Mouse (Mus musculus) embryonic stem cell, embryonic (primary cell): ENCODE results near the gene Adgrg3.

Experiments used
- CTCF ChIA-PET, 4 experiments: fragments of 300-600 bp in 2 of 4; fragments of 350-600 bp in 2 of 4; sonication (Branson Sonifier 250); formaldehyde crosslinking; loops; one replicate each; lab custom pipeline; 2022; ENCODE audit warnings: inconsistent platforms in 2 of 4; lab: Charles Lee
- POLR2A ChIA-PET, 4 experiments: fragments of 300-600 bp in 2 of 4; fragments of 350-600 bp in 2 of 4; sonication (Branson Sonifier 250); formaldehyde crosslinking; loops; one replicate each; lab custom pipeline; 2022; ENCODE audit warnings: antibody characterized with exemption in 4 of 4, inconsistent platforms in 1 of 4; lab: Charles Lee

Gene Adgrg3

DNA sequence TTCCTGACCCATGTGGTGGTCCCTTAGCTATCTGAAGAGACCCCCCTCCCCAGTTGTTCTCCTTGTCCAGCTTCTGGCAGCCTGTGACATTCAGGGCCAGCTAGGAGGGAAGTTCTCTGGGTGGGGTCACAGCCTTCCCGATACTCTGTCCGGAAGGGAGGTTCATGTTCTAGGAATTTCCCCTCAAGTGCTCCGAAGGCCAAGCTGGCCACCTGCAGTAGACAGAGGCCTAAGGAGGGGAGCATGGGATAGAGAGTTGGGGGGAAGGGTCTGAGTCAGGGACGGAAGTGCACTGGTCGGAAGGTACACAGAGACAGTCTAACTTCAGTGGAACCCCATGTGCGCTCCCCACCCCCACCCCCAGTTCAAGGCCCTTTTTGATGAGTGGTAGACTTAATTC is 17.5 kb upstream of the Adgrg3 start:
- ChIA-PET CTCF (interaction anchor here in 3 of 4 experiments (0.7 to 8.4 kb wide), 13 partner anchors 19 to 509 kb away, joined by 3 to 133 read pairs (median 6); no protein-coding TSS in a partner anchor), POLR2A (interaction anchor here in 2 of 4 experiments (0.7 to 3.3 kb wide), 4 partner anchors 8 to 1398 kb away, joined by 3 to 24 read pairs (median 6); no protein-coding TSS in a partner anchor)

DNA sequence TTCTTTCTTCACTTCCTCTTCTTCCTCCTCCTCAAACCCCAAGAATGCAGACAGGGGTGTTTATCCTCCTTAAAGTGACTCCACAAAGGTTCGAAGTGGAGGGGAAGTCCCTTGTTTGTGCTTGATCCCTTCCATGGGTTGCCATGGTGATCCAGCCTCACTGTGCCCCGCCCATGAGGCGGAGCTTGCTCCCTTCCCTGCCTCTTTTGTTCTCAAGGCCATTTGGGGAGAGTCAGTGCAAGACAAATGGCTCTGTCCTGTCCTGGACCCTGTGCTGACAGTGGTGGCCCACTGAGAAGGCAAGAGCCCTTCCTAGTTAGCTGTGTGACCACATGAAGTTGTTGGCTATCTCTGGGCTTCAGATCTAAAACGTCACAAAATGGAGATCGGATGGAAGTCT is 16.8 kb upstream of the Adgrg3 start:
- CTCF ChIA-PET: interaction anchor here (0.6 to 8.4 kb wide), 40 partner anchors 8 to 506 kb away, joined by 3 to 133 read pairs (median 6); partner anchors contain the start of genes Adgrg1 (in 1 of the 4), Adgrg5 (in 1 of the 4), Dok4 (in 1 of the 4) and Katnb1 (in 1 of the 4)
- POLR2A ChIA-PET: interaction anchor here in 3 of 4 experiments (0.5 to 3.3 kb wide), 18 partner anchors 9 to 352 kb away, joined by 3 to 24 read pairs (median 3); partner anchors contain the start of genes Usb1 (in 1 of the 3) and Zfp319 (in 1 of the 3)

DNA sequence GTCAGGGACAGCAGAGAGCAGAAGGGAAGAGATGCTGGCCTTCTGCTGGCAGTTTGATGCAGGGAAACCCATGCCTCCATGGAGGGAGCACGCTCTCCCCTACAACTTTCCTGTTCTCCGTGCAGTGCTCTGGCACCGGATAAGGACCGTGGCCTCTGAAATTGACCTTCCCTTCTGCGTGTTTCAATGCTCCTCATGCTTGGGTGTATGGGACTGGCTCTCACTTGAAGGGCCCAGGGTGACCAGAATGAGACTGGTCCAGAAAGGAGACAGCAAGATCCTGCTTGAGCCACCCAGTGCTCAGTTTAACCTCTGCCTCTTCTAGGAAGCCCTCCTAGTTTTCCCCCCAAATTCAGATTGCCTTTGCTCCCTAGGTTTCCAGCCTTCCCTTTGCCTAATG is 16.3 kb upstream of the Adgrg3 start:
- POLR2A ChIA-PET: interaction anchor here (0.5 to 3.3 kb wide), 22 partner anchors 9 to 612 kb away, joined by 3 to 24 read pairs (median 3); partner anchors contain the start of genes Usb1 (in 1 of the 4) and Zfp319 (in 1 of the 4)
- CTCF ChIA-PET: interaction anchor here (0.5 to 8.4 kb wide), 57 partner anchors 8 to 505 kb away, joined by 3 to 133 read pairs (median 4); partner anchors contain the start of genes Dok4 (in 2 of the 4), Katnb1 (in 2 of the 4), Adgrg1 (in 1 of the 4) and Adgrg5 (in 1 of the 4)

DNA sequence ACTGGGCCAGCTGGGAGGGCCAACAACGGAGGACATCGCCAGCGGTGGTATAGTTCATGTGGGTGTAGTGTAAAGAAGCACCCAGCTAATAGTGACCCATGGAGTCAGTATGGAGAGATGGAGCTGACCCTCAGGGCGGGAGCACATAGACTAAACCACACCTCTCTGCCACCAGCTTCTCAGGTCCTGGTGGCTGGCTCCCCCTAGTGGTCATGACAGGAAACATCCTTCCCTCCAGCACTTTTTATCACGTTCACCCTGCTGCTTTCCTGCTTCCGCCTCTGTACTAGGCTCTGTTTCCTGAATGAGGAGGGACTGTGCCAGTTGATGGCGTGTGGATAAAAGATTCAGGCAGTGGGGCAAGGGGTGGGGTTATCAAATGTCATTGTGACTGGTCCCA is 15.8 kb upstream of the Adgrg3 start:
- CTCF ChIA-PET: interaction anchor here (0.5 to 8.4 kb wide), 49 partner anchors 9 to 312 kb away, joined by 3 to 133 read pairs (median 4); partner anchors contain the start of genes Katnb1 (in 2 of the 4), Adgrg1 (in 1 of the 4), Adgrg5 (in 1 of the 4) and Dok4 (in 1 of the 4)
- POLR2A ChIA-PET: interaction anchor here (0.6 to 3.3 kb wide), 12 partner anchors 10 to 612 kb away, joined by 3 to 24 read pairs (median 4); no protein-coding TSS in a partner anchor

DNA sequence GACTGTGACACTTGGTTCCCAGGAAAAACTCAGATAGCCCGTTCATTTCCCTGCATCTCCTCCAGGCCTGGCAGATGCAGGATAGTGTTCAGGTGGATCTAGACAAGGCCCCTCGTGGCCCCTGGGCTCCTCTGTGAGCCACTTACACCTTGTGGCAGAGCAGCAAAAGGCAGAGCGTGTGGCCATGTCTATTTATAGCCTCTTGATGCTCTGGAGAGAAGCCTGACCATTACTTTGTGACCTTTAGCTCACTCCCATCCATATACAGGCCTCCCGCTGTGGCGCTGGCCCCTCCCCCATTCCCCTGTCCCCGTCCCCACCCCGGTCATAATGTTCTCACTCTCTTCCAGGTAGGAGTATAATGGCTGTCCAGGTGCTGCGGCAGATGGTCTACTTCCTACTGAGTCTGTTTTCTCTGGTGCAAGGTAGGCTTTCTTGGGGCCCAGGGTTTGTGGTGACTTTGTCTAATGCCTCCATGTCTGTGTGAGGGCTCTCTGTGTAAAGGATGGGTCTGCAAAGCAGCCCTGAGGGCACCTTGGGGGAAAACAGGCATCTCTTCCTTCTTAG is 15.3 kb upstream of the Adgrg3 start:
- POLR2A ChIA-PET: interaction anchor here in 3 of 4 experiments (0.6 to 3.3 kb wide), 8 partner anchors 11 to 613 kb away, joined by 3 to 24 read pairs (median 6); no protein-coding TSS in a partner anchor
- CTCF ChIA-PET: interaction anchor here (0.7 to 8.4 kb wide), 26 partner anchors 10 to 233 kb away, joined by 3 to 133 read pairs (median 4); partner anchors contain the start of genes Adgrg1 (in 1 of the 4) and Katnb1 (in 1 of the 4)

DNA sequence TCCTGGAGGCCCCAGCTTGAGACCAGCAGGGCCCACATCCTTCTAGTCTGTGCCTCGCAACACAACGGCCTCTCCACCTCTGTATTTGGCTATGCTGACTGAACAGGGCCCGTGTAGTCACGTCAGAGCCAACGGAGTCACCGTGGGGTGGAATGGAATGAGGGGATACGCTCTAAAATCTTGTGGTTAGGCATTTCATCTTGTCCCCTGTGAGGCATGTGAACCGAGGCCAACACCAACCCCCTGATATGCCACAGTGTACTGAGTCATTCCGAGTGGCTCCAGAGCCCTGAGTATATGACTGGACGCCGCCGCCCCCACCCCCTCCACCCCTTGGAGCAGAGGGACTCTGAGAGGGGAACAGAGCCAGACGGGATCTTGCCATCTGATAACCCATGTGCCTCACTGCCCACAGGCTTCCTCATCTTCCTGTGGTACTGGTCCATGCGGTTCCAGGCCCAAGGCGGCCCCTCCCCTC is 5.0 kb upstream of the Adgrg3 start:
- ChIA-PET CTCF (interaction anchor here in 3 of 4 experiments (1.0 to 2.0 kb wide), 4 partner anchors 11 to 62 kb away, joined by 3 to 5 read pairs (median 4); no protein-coding TSS in a partner anchor), POLR2A (interaction anchor here in 1 of 4 experiments (1.2 kb wide), 1 partner anchor 22 kb away, joined by 3 read pairs; no protein-coding TSS in a partner anchor)

DNA sequence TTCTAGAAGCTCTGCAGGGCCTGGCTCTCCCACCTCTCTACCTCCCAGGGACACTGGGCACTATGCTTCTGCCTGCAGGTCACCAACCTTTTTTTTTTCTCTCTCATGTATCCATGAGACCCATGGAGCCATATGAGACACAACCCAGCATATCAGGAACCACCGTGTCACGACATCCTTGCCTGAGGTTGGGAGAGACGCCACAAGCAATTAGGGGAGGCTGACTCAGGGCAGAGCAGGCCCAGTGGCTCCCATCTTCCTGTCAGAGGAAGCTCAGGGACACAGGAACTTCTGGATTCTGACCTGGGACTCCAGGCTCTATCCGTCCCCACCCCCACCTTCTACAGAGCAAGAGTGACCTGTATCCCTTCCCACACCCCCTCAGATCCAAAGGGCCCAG is 1.6 kb upstream of the Adgrg3 start:
- CTCF ChIA-PET: interaction anchor here in 1 of 4 experiments (0.6 to 1.2 kb wide), 3 partner anchors 9 to 329 kb away, joined by 4 read pairs; no protein-coding TSS in a partner anchor
- POLR2A ChIA-PET: interaction anchor here in 1 of 4 experiments (1.2 kb wide), 1 partner anchor 15 kb away, joined by 3 read pairs; no protein-coding TSS in a partner anchor

DNA sequence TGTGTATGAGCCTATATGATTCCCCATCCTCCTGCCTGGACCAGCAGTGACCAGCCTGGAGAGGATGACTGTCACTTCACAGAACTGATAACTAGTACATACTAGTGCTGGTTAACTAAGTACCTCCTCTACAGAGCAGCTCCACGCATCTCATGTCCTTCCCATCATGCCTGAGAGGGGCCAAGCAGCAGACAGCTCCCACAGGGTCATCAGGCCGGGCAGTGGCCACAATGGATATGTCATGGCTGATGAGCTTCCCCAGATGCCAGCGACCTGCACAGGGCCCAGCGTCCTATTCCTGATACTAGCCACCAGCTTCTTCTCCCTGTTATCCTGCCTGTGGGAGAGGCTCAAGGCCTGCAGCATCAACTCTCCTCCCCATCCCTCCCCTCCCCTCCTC is 808 bp upstream of the Adgrg3 start:
- CTCF ChIA-PET: interaction anchor here in 1 of 4 experiments (0.6 to 1.2 kb wide), 4 partner anchors 9 to 330 kb away, joined by 3 to 4 read pairs (median 4); no protein-coding TSS in a partner anchor
- POLR2A ChIA-PET: interaction anchor here in 1 of 4 experiments (1.2 kb wide), 1 partner anchor 16 kb away, joined by 3 read pairs; no protein-coding TSS in a partner anchor

DNA sequence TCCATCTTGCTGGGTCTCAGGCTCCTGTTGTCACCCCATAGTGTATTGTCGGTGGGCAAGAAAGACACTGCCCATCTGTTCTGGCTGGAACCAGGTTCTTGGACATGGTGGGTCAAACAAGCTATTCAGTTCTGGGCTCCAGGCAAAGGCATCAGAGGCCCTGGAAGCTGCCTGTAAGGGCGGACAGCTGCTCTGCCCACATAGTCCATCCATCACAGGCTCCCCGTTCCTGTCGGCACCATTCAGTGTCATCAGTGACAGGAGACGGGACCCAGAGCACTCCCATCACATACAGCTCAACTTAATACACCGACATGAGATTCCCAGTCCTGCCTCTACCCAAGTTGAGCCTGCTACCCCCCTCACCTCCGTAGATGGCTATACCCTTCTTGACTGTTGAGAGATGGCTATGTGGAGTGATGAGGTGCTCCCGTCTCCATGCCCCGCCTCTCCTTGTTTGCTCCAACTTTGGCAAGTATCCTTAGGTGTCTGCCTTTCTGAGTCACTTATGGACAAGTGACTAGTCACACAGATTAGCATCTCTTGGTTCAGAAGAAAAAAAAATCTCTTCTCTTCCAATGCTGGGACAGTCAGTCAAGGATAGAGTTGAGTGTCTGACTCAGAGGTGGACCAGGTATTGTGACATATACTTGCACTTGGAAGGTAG is 610 bp downstream of the Adgrg3 start:
- ChIA-PET POLR2A (no interaction called here), CTCF (no interaction called here)

DNA sequence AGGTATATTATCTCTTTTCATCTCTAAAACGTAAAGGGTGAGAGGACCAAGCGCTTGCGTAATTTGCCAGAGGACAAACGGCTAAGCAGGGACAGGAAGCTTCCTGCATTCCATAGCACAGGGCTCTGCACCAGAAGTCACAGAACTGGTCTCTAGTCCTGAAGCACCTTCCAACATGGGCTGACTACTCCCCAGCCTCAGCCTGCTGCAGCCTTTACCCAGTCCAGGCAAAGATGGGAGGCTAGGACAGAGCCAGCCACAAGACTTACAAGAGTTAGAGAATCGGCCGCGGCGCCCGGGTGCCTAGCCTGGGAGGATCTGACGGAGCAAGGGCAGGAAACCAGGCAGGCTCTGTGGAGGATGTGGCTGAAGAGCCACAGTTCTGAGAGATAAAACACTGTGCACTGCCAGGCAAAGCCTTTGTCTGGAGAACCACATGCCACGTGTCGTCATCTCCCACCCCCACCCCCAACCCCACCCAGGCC is 2.8 kb downstream of the Adgrg3 start:
- CTCF ChIA-PET: interaction anchor here in 3 of 4 experiments (0.5 to 0.9 kb wide), 4 partner anchors 15 to 674 kb away, joined by 3 to 4 read pairs (median 4); no protein-coding TSS in a partner anchor
- POLR2A ChIA-PET: interaction anchor here in 3 of 4 experiments (0.6 to 0.7 kb wide), 5 partner anchors 33 to 341 kb away, joined by 3 to 7 read pairs (median 4); no protein-coding TSS in a partner anchor

DNA sequence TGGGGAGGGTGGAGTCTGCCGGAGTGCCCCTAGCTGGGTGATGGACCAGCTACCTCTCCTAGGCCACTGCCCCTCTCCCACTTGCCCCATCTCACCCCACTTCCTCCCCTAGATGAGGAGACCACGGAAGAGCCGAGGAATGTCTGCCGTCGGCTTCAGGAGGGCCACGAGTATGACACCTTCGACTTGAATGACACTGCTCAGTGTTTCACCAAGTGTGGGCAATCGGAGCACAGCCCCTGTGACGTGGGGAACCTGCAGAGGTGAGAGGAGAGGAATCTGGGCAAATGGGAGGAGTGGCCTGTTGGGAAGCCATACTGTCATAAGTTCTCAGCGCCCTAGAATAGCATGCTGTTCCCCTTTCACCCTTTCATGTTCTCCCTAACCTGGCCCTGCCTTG is 3.3 kb downstream of the Adgrg3 start:
- POLR2A ChIA-PET: interaction anchor here in 3 of 4 experiments (0.6 to 0.7 kb wide), 5 partner anchors 17 to 341 kb away, joined by 3 to 7 read pairs (median 4); no protein-coding TSS in a partner anchor

DNA sequence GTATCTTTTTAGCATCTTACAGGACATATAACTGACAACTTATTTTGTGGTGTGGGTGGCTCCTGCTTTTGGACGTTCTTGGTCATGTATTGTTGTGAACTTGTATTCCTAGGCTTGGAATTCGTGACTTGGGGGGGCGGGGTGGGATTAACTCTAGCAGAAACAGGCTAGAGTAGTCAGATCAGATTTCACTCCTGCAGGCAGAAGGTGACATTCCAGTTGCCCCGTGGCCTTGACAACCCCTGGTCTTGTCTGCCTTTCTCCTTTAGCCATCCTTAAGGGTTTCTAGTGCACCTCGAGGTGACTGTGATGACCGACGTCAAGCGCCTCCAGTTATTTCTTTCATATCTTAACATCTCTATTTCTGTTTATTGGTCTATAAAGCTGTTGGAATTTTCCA is 5.7 kb downstream of the Adgrg3 start:
- ChIA-PET CTCF (interaction anchor here in 1 of 4 experiments (0.7 kb wide), 1 partner anchor 152 kb away, joined by 7 read pairs; no protein-coding TSS in a partner anchor), POLR2A (interaction anchor here in 1 of 4 experiments (0.5 kb wide), 1 partner anchor 101 kb away, joined by 3 read pairs; no protein-coding TSS in a partner anchor)

More for the DNA sequence above, 3.3 kb downstream of the Adgrg3 start:
- CTCF ChIA-PET: interaction anchor here in 3 of 4 experiments (0.5 to 0.7 kb wide), 3 partner anchors 16 to 674 kb away, joined by 3 to 4 read pairs (median 3); no protein-coding TSS in a partner anchor

DNA sequence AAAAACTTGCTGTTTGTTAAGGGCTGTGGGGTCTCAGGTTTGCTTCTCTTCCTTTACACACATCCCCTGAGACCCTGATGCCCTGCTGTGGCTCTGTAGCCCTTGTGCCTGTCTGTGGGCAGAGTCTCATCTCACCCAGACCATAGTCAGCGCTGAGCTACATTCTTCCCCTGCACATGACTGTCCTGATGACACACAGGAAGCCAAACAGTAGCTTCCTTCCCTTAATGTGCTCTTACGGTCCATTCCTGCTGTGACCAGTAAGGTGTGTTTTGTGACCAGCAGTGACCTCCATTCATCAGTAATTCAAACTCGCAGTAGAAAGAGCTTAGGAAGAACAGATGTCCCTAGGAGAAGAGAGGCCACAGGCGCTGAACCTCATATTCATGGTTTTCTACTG is 6.9 kb downstream of the Adgrg3 start:
- ChIA-PET POLR2A (no interaction called here), CTCF (interaction anchor here (0.6 to 2.3 kb wide), 6 partner anchors 18 to 211 kb away, joined by 3 to 10 read pairs (median 6); partner anchors contain the start of gene Adgrg5 (in 1 of the 4))

DNA sequence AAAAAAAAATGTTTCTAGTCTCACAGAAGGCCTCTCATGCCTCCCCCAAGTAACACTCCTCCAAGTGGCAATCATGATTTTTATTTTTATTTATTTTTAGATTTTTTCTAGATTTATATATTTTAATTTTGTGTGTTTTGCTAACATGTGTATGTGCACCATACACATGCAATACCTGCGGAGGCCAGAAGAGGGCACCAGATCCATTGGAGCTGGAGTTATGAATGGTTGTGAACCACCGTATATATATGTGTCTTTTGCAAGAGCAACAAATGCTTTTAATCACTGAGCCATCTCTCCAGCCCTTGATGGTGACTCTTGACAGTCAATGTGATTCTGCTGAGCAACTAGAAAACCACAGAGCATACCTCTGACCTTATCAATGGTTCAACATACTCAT is 7.9 kb downstream of the Adgrg3 start:
- ChIA-PET POLR2A (no interaction called here), CTCF (interaction anchor here (0.6 to 2.3 kb wide), 22 partner anchors 9 to 272 kb away, joined by 3 to 10 read pairs (median 4); no protein-coding TSS in a partner anchor)

DNA sequence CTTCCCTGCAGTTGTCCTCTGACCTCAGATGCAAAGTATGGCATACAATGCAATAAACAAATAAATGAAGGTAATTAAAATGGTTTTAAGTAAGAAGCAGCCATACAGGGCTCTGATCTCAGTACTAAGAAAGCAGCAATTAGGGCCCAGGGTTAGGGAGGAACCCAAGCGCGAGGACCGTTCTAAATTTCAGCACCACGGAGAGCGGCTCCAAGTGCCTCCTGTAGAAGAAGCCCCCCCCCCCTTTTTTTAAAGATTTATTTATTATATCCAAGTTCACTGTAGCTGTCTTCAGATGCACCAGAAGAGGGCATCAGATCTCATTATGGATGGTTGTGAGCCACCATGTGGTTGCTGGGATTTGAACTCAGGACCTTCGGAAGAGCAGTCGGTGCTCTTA is 10.9 kb downstream of the Adgrg3 start:
- CTCF ChIA-PET: interaction anchor here in 1 of 4 experiments (0.5 kb wide), 1 partner anchor 157 kb away, joined by 4 read pairs; no protein-coding TSS in a partner anchor
- POLR2A ChIA-PET: interaction anchor here in 1 of 4 experiments (0.7 kb wide), 1 partner anchor 323 kb away, joined by 3 read pairs; no protein-coding TSS in a partner anchor

DNA sequence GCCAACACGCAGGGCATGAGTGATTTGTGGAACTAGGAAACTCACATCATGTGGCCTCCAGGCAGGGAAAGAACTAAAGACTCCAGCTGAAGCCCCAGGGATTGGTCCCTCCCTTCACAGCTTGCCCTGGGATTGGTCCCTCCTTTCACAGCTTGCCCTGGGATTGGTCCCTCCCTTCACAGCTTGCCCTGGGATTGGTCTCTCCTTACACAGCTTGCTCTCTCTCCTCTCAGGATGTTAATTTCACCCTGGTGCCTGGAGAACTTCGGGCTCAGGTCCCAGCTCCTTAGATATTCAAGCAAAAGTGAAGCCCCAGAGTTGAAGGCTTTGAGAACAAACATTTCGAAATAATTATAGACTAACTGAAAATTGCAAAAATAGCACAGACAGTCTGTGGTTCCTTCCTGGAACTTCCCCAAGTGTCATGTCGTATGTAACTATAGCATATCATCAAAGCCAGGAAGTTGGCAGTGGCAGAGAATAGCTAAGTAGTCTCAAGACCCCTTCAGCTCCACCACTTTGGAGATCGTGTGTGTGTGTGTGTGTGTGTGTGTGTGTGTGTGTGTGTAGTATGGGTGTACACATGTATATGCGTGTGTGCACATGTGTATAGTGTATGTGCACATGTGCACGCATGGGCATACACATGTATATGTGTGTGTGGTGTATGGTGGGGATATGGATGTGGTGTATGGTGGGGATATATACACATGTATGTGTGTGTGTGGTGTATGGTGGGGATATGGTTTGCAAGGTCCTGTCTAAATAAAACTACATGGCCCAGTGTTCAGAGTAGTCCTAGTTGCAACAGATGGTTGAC is 19.8 kb downstream of the Adgrg3 start:
- ChIA-PET POLR2A (interaction anchor here in 1 of 4 experiments (0.9 kb wide), 1 partner anchor 16 kb away, joined by 3 read pairs; no protein-coding TSS in a partner anchor), CTCF (interaction anchor here in 2 of 4 experiments (0.6 to 1.5 kb wide), 2 partner anchors 57 to 199 kb away, joined by 3 read pairs; no protein-coding TSS in a partner anchor)
